Mouse (Mus musculus) liver, embryonic 14.5 days (tissue): ENCODE data around the gene Gm28372.

Experiments used
- CTCF ChIP-seq: IDR thresholded peaks from 2 replicates; pipeline ENCODE4 v1.5.1; 2016; ENCODE audit warnings: antibody characterized with exemption, low read depth, control low read depth
- EP300 ChIP-seq: IDR thresholded peaks from 2 replicates; pipeline ENCODE4 v1.6.1; 2016; ENCODE audit warnings: antibody characterized with exemption, low read depth

DNA sequence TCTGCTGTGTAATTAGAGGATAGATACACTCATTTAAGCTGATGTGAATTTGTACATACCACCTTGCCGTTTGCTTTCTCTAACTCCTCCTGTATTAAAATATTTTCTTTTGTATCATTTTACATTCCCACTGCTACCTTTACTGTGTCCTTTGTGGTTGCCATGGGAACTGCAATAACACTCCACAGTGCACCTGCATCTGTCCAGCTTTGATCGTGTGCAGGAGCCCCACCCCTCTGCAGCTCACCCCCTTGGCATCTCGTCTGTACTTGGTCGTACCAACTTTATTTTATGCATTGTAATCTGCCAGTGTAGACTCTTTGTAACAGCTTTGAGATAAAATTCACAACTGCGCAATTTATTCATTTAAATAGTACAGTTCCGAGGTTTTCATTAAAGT, 21.1 kb upstream of the Gm28372 start:
- no peak for TF ChIP-seq CTCF
- no peak for TF ChIP-seq EP300
